Mouse (Mus musculus): Measurements from ENCODE around the gene Celf5.

Celf5 gene

DNA sequence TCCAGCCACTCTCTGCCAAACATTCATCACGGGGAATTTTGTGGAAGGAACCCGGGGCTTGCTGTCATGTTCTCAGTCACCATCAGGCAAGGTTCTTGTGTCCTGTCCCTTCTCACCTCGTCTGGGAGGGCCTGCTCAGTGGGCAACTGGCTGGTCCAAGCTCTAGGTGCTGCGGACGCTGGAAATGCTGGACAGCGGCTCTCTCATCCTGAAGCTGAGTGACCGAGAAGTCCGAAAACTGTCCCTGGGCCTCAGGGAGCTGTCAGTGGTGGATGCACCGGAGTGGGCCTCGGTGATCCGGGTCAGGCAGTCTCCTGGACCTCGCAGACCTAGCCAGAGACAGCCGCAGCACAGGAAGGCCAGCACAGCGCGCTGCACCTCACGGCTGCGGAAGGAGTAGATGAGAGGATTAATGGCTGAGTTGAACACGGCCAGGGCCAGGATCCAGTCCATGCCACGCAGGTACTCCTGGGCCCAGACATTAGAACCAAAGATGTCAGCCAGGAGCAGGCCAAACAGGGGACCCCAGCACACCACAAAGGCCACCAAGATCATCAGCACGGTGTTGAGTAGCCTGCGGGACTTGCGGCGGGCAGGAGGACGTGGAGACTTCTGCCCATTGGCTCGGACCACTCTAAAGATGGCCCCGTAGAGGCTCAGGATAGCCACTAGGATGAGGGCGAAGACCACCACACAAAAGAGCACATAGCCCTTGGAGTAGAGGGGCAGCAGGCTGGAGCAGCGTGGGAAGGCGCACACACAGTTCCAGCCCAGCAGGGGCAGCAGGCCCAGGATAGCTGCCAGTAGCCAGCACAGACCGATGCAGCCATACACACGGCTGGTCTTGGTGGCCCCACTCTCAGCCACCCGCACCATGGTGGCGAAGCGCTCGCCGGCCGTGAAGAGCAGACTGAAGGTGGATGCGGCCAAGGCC, 16.1 kb upstream of the Celf5 start:
- no peak for DNase-seq (ENCODE audit: inconsistent age in 2 of 2, low spot score in 1 of 2)

GRCm38 (mm10) chr10:81497401-81498270, 15.1 kb upstream of the Celf5 start:
- no peak for DNase-seq (ENCODE audit: inconsistent age in 2 of 2, low spot score in 1 of 2)

- no peak for DNase-seq (ENCODE audit: inconsistent age in 2 of 2, low spot score in 1 of 2)
These were observed 14.5 kb upstream of the Celf5 start for GRCm38 (mm10) chr10:81496969-81497368.

DNA sequence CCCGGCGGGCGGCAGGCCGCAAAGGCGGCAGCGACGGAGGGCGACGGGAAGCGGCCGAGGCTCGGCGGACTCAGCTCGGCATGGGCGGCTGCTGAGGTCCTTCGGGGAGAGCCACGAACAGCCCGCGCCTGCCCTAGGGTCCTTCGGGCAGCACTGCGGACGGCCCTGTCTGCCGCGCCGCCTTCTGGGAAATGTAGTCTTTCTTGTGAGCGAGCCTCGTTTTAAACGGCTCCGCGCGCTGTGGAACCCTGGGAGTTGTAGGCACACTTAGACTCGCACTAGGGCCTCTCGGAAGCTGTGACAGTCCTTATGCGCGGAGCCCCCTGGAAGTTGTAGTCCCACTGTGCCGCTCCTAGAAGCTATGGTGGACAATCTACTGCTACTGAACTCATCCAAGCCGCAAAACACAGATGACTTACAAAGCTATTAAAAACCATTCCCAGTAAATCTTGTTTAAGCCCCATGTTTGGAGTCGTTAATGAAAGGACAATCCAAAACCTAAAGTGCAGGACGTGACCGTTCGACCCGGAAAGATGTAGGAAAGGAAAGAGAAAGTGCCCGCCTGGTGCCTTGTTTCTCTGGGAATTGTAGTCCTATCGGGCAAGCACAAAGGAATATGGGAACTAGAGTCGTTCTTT, 13.9 kb upstream of the Celf5 start, which contains the start of gene Ncln:
Gene Ncln (minus strand): TSS at position 129 of the 638 bp plus-strand sequence.
- peak; percentile 98 to 99 for DNase-seq (ENCODE audit: inconsistent age in 2 of 2, low spot score in 1 of 2)

DNA sequence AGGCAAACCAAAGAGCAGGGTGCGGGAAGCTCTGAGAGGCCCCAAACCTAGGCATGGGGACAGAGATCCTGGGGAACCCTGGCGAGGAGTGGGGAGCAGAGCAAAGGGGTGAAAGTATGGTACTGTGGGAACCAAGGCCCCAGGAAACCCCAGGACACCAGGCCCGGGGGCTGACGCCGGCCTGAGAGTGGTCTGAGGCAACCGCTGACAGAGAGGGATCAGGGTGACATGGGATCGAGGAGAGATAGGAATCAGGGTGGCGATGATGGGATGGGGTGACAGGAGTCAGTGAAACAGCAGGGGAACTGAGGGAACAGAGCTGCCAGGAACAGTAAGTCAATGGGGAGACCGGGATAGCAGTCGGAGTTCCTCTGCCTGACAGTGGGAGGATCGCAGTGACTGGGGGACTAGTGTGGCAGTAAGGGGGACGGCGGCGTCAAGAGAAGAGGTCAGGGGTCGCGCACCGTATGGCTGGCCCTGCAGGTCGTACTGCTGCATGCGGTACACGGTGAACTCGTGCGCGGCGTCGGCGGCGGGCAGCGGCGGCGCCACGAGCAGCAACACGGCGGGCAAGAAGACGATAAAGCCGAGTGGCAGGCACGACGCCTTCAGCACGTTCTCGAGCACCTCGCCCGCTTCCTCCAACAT, 13.2 kb upstream of the Celf5 start:
- DNase-seq (ENCODE audit: inconsistent age in 2 of 2, low spot score in 1 of 2) = no peak

GRCm38 (mm10) chr10:81495151-81495550, 12.6 kb upstream of the Celf5 start:
- DNase-seq (ENCODE audit: inconsistent age in 2 of 2, low spot score in 1 of 2) = no peak

GRCm38 (mm10) chr10:81494260-81495041, 11.9 kb upstream of the Celf5 start:
- no peak for DNase-seq (ENCODE audit: inconsistent age in 2 of 2, low spot score in 1 of 2)

- peak in 1 of 2 experiments; percentile 19 for DNase-seq (ENCODE audit: inconsistent age in 2 of 2, low spot score in 1 of 2)
These were observed 11.2 kb upstream of the Celf5 start for GRCm38 (mm10) chr10:81493601-81494220.

GRCm38 (mm10) chr10:81492606-81493240, 10.2 kb upstream of the Celf5 start:
- DNase-seq (ENCODE audit: inconsistent age in 2 of 2, low spot score in 1 of 2) = peak in 1 of 2 experiments; percentile 11

DNA sequence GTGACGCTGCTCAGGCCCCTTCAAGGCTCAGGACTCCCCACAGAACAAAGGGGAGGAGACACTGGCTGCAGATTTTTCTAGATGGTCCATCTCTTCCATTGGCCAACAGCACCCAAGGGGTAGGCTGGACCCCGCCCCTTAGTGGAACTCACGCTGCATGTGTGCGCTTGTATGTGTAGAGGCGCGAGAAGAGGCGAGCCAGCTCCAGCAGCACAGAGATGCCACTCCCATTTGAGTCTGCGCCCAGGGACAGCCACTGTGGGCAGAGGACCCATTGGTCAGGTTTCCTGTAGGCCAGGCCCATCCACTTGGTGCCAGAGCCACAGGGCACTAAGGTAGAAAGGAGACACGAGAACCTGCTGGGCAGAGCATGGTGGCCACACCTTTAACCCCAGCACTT, 8.5 kb upstream of the Celf5 start:
- peak in 1 of 2 experiments; percentile 8 for DNase-seq (ENCODE audit: inconsistent age in 2 of 2, low spot score in 1 of 2)

DNA sequence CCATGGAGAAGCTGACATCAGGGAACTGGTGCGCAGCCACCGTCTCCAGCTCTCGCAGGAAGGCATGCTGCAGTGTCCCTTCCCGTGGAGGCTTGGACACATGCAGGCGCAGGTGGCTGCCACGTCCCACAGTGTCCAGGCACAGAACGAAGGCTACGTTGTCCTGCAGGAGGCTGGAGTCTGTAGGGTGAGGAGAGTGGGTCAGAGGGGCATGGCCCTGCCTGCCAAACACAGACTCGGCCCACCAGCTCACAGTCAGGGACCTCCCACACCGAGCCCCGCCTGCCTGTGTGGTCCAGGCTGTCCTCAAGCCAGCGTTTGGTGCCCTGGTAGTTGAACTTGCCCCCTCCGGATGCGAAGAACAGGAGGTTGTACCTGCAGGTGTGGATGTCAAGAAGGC, 7.4 kb upstream of the Celf5 start:
- no peak for DNase-seq (ENCODE audit: inconsistent age in 2 of 2, low spot score in 1 of 2)

DNA sequence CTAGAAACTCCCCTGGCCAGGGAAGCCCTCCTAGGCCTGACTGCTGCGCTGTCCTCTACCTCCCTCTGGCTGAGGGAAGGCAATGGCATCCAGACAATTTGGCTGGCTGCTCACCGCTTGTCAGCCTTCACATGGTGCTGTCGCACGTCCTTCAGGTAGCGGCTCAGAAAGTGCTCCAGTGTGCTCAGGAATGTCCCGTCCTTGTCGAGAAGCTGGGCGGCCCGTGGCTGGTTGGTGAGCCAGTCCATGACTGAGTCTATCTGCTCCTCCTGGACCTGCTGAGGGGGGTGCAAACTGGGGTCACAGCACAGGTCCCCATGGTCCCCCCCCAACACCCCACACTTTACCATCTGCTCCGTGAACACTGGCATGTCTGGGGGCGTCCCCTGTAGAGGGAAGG, 5.6 kb upstream of the Celf5 start:
- no peak for DNase-seq (ENCODE audit: inconsistent age in 2 of 2, low spot score in 1 of 2)

GRCm38 (mm10) chr10:81486496-81486895, 4.0 kb upstream of the Celf5 start:
- DNase-seq (ENCODE audit: inconsistent age in 2 of 2, low spot score in 1 of 2) = peak in 1 of 2 experiments; percentile 32

GRCm38 (mm10) chr10:81485479-81486018, 3.0 kb upstream of the Celf5 start:
- DNase-seq (ENCODE audit: inconsistent age in 2 of 2, low spot score in 1 of 2) = peak in 1 of 2 experiments; percentile 35

DNA sequence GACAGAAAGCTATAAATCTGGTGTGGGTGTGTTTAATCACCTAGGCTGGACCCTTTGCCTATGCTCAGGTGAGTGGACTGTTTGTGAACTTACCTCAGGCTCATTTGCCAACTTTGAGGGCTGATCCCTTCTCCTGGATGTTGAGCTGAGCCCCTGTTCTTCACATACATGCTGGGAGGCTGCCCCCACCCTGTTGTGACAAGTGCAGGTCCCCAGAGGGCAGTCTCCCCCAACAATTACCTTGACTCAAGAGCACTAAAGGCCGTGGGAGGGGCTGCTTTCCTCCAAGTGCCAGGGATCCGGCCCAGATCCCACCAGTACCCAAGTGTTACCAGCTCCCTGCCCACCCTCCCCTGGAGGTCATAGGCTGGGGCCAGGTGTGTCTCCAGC, 2.5 kb upstream of the Celf5 start:
- DNase-seq (ENCODE audit: inconsistent age in 2 of 2, low spot score in 1 of 2) = peak in 1 of 2 experiments; percentile 39

GRCm38 (mm10) chr10:81484441-81485059, 2.0 kb upstream of the Celf5 start:
- DNase-seq (ENCODE audit: inconsistent age in 2 of 2, low spot score in 1 of 2) = peak in 1 of 2 experiments; percentile 29

GRCm38 (mm10) chr10:81483983-81484382, 1.5 kb upstream of the Celf5 start:
- DNase-seq (ENCODE audit: inconsistent age in 2 of 2, low spot score in 1 of 2) = peak in 1 of 2 experiments; percentile 57
